Mouse (Mus musculus): ENCODE results near the gene Lpar6. TPM values are rescaled to one million over a fixed set of nuclear protein-coding genes. Genes with fewer than 3 reads are reported as not detected.

Gene Lpar6
- polyA plus RNA-seq, 1 experiment: 12.9 TPM

DNA sequence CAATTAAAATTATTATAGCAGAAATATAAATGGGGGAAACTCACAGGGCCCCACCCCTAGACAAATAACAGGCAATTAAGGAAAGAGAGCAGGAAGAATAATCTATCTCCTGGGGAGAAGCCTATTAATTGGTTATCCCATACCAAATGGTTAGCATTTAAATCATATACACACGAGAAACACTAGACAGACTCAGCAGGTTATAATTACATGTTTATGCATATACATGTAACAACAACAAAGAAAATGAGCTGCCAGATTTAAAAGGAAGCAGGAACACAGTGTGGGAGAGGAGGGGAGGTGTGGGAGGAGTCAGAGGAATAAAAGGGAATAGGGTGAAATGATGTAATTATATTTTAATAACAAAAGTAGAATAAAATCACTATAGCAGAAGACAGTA lies 54.7 kb downstream of the Lpar6 start:
- no peaks in the 10 kb centered on the region for H3K4me1 ChIP-seq (ENCODE audit: control insufficient read depth, insufficient read depth, low read length)
- H3K27ac ChIP-seq (ENCODE audit: insufficient read depth, low read length): no peak overlapping the region
- H3K4me3 ChIP-seq (ENCODE audit: low read depth, low read length): no peak overlapping the region
- H3K9ac ChIP-seq (ENCODE audit: low read depth, poor library complexity, severe bottlenecking): no peak overlapping the region
- H3K9me3 ChIP-seq (replicated peaks; ENCODE audit: control insufficient read depth, insufficient read depth, low read length, poor library complexity, severe bottlenecking): no peaks in the 10 kb centered on the region
- TF ChIP-seq EP300 (IDR thresholded peaks at IDR 0.05; ENCODE audit: insufficient read depth, low read depth, low read length) (no peak), POLR2A (IDR thresholded peaks at IDR 0.05; ENCODE audit: insufficient read depth, low read length) (no peak), CTCF (IDR thresholded peaks at IDR 0.05; ENCODE audit: low read depth, low read length) (no peak)
- no peaks in the 10 kb centered on the region for H3K27me3 ChIP-seq (ENCODE audit: control insufficient read depth, insufficient read depth, low read length, poor library complexity, severe bottlenecking)
- no peaks in the 10 kb centered on the region for H3K36me3 ChIP-seq (ENCODE audit: control insufficient read depth, insufficient read depth, low read length, poor library complexity, severe bottlenecking)

Other genes starting within 250 kb of the Lpar6 start
- not detected in 2 replicates for gene Cysltr2, start 188.8 kb upstream of the Lpar6 start, polyA plus RNA-seq (2011; ENCODE audit: insufficient read depth, insufficient read length, low read depth, missing spikeins)
- 74.1 and 76.5 TPM in 2 replicates for gene Rcbtb2, start 114.9 kb upstream of the Lpar6 start, polyA plus RNA-seq (2011; ENCODE audit: insufficient read depth, insufficient read length, low read depth, missing spikeins)
- 47.2 and 51.3 TPM in 2 replicates for gene Rb1, start 87.9 kb downstream of the Lpar6 start, polyA plus RNA-seq (2011; ENCODE audit: insufficient read depth, insufficient read length, low read depth, missing spikeins)
- 136 and 150 TPM in 2 replicates for gene Itm2b, start 147.4 kb downstream of the Lpar6 start, polyA plus RNA-seq (2011; ENCODE audit: insufficient read depth, insufficient read length, low read depth, missing spikeins)

Measured in ES-Bruce4 (cell line).